21 mouse cellular contexts compared by ENCODE assay signal in genomic region chr12:79072576-79072975, GRCm38 (mm10). TPM values are rescaled to one million over a fixed set of nuclear protein-coding genes. Genes with fewer than 3 reads are reported as not detected.
DNase-seq lines count a peak whose midpoint lies in the region; ATAC-seq lines count a peak whose summit lies in the region.
"Had no signal": no experiment of that assay in that cellular context is flagged by ENCODE, and none has a peak within 500 bp of the region (broad histone marks: within the 10 kb centered on the region; RNA-seq: fewer than 3 reads in every experiment).

No protein-coding gene starts in this region.

- ATAC-seq in common myeloid progenitor, adult 5-6 weeks (replicated peaks; ENCODE audit: low read depth, poor library complexity, severe bottlenecking) = peak; percentile 39; the same call in 1 of the 2 replicates
- ATAC-seq in granulocyte monocyte progenitor cell, adult 5-6 weeks (replicated peaks; ENCODE audit: poor library complexity, severe bottlenecking) = peak; percentile 82
- peak; percentile 54 for ATAC-seq in megakaryocyte progenitor cell, adult 5-6 weeks (replicated peaks; ENCODE audit: poor library complexity)
- ATAC-seq: activated CD4-positive, CD25-positive, alpha-beta regulatory T cell, adult 4 months; forebrain, embryonic 13.5 days; forebrain, embryonic 15.5 days; forebrain, postnatal 0 days; Patski had no signal

- DNase-seq in adipocyte (ENCODE audit: low spot score) = no peak
- DNase-seq in lung, postnatal 14 days = no peak
- no peak for DNase-seq in layer of hippocampus, adult 9-10 months (ENCODE audit: low spot score)
- DNase-seq: adrenal gland, adult 2 months; adrenal gland, postnatal 10 days; adrenal gland, postnatal 25 days; cerebellum, adult 11 months; cerebellum, adult 18-20 months; cerebellum, adult 8-10 months; cerebellum, adult 9-11 months; cerebellum, postnatal 14 days; cerebellum, postnatal 36 days; forebrain, postnatal 0 days had no signal

RNA-seq across cellular contexts. Expression of gene Pigh, which starts 16.9 kb away (rescaled TPM):
- 23.6 and 25.6 TPM in 2 replicates for total RNA-seq in common myeloid progenitor, adult 5-6 weeks (2017)
- 13.6 and 14.3 TPM in 2 replicates for total RNA-seq in granulocyte monocyte progenitor cell, adult 5-6 weeks (2014; fragmentation: Nextera tagmentation)
- total RNA-seq in granulocyte monocyte progenitor cell, adult 5-6 weeks (2017) = 14.7 and 14.8 TPM in 2 replicates
- total RNA-seq in megakaryocyte progenitor cell, adult 5-6 weeks (2015) = 17.1 and 18.2 TPM in 2 replicates
- 13.2 and 15.8 TPM in 2 replicates for total RNA-seq in megakaryocyte progenitor cell, adult 5-6 weeks (2017)

RNA-seq across cellular contexts. Expression of gene Plekhh1, which starts 43.6 kb away (rescaled TPM):
- total RNA-seq in common myeloid progenitor, adult 5-6 weeks (2017) = 0.41 and 2.1 TPM in 2 replicates
- total RNA-seq in granulocyte monocyte progenitor cell, adult 5-6 weeks (2014; fragmentation: Nextera tagmentation) = 0.41 TPM in 1 of 2 replicates, not detected in the other
- 0.09 and 0.21 TPM in 2 replicates for total RNA-seq in granulocyte monocyte progenitor cell, adult 5-6 weeks (2017)
- total RNA-seq in megakaryocyte progenitor cell, adult 5-6 weeks (2015) = 0.22 and 0.25 TPM in 2 replicates
- 0.24 and 0.25 TPM in 2 replicates for total RNA-seq in megakaryocyte progenitor cell, adult 5-6 weeks (2017)

RNA-seq across cellular contexts. Expression of gene Arg2, which starts 58.0 kb away (rescaled TPM):
- not detected in 2 replicates for total RNA-seq in common myeloid progenitor, adult 5-6 weeks (2017)
- not detected in 2 replicates for total RNA-seq in granulocyte monocyte progenitor cell, adult 5-6 weeks (2014; fragmentation: Nextera tagmentation)
- total RNA-seq in granulocyte monocyte progenitor cell, adult 5-6 weeks (2017) = 0.26 TPM in 1 of 2 replicates, not detected in the other
- 0.54 and 0.93 TPM in 2 replicates for total RNA-seq in megakaryocyte progenitor cell, adult 5-6 weeks (2015)
- total RNA-seq in megakaryocyte progenitor cell, adult 5-6 weeks (2017) = 0.04 and 0.34 TPM in 2 replicates
- total RNA-seq: MEL had no signal
